Mouse (Mus musculus) stomach, postnatal 0 days (tissue): Measurements from ENCODE around the gene Grasp. TPM values are rescaled to one million over a fixed set of nuclear protein-coding genes. Genes with fewer than 3 reads are reported as not detected.

Experiments
- ATAC-seq: fragments of 200-750 bp; cut with Nextera tagmentation; 2 replicates; pipeline ENCODE4 v1.8.0; 2017; ENCODE audit not compliant: low FRiP score, low TSS enrichment
- DNase-seq: peaks from one replicate; pipeline ENCODE4 v3.0.0-alpha.2; 2016; ENCODE audit warnings: low spot score
- H3K27ac ChIP-seq: fragments of 300-500 bp; sonication (generic); replicated peaks from 2 replicates; pipeline ENCODE4 v1.5.1; 2014; ENCODE audit warnings: mild to moderate bottlenecking, control low read depth
- H3K27me3 ChIP-seq: fragments of 300-500 bp; sonication (generic); 2 replicates; pipeline ENCODE4 v1.6.1; 2014; ENCODE audit warnings: low read length; ENCODE audit not compliant: control insufficient read depth, insufficient read depth
- H3K36me3 ChIP-seq: fragments of 300-500 bp; sonication (generic); 2 replicates; pipeline ENCODE4 v1.6.1; 2014; ENCODE audit warnings: low read length, mixed read lengths; ENCODE audit not compliant: control insufficient read depth, insufficient read depth
- H3K4me1 ChIP-seq: fragments of 300-500 bp; sonication (generic); replicated peaks from 2 replicates; pipeline ENCODE4 v1.6.1; 2014; ENCODE audit warnings: antibody characterized with exemption; ENCODE audit not compliant: control insufficient read depth, insufficient read depth
- H3K4me2 ChIP-seq: fragments of 300-500 bp; sonication (generic); replicated peaks from 2 replicates; pipeline ENCODE4 v1.6.1; 2014; ENCODE audit warnings: low read depth, mild to moderate bottlenecking, control low read depth, moderate library complexity
- H3K4me3 ChIP-seq: fragments of 300-500 bp; sonication (generic); 2 replicates; pipeline ENCODE4 v1.5.1; 2014; ENCODE audit warnings: low read depth, low read length, control low read depth
- H3K9ac ChIP-seq: fragments of 300-500 bp; sonication (generic); 2 replicates; pipeline ENCODE4 v1.6.1; 2014; ENCODE audit warnings: mild to moderate bottlenecking, low read length, control low read depth, mixed read lengths
- H3K9me3 ChIP-seq: fragments of 300-500 bp; sonication (generic); 2 replicates; pipeline ENCODE4 v1.6.1; 2016; ENCODE audit warnings: low read length; ENCODE audit not compliant: control insufficient read depth
- CTCF ChIP-seq: IDR thresholded peaks from 2 replicates; pipeline ENCODE4 v1.5.1; 2016; ENCODE audit warnings: antibody characterized with exemption, low read depth, mild to moderate bottlenecking, moderate library complexity
- EP300 ChIP-seq: optimal IDR thresholded peaks from 2 replicates; pipeline ENCODE3; 2016; ENCODE audit warnings: antibody characterized with exemption
- WGBS: fragments of 180-500 bp; shearing (Covaris S2); extraction: QIAGEN DNeasy Blood & Tissue Kit; methylation state at CpG from one replicate; pipeline ENCODE4 v1.1.7; 2014; 5-methylcytosine and 5-hydroxymethylcytosine counted together
- polyA plus RNA-seq: library from polyadenylated mRNA; unstranded; fragments of >200 nt; fragmentation: Nextera tagmentation; extraction: Ambion mirVana; gene quantifications from 2 replicates; pipeline ENCODE4 v1.2.1, GENCODE M21; 2015

Grasp gene
- polyA plus RNA-seq, 1 experiment from 2014 or later, result 2.0 TPM

GRCm38 (mm10) chr15:101235728-101236327 lies 11.8 kb downstream of the Grasp start:
- 0 out of 2 replicates have a peak overlapping the region, but pooled peaks have one; percentile 17 for H3K4me2 ChIP-seq
- no peaks in the 10 kb centered on the region for H3K9me3 ChIP-seq
- peak overlapping the region; percentile 27; the same call in 1 of the 2 replicates for H3K9ac ChIP-seq
- ATAC-seq, result peak; percentile 7; the same call in 1 of the 2 replicates
- TF ChIP-seq EP300 (no peak), CTCF (no peak)
- H3K27me3 ChIP-seq, result no peaks in the 10 kb centered on the region
- peak; percentile 70 for DNase-seq
- WGBS, result 20% methylated on average over 12 of the region's 12 CpGs
- H3K4me1 ChIP-seq, result peaks cover 2% of the 10 kb centered on the region; the same call in 1 of the 2 replicates
- peaks cover 6% of the 10 kb centered on the region; the same call in 1 of the 2 replicates for H3K36me3 ChIP-seq
- peak overlapping the region; percentile 83 for H3K27ac ChIP-seq
- H3K4me3 ChIP-seq, result no peak overlapping the region

GRCm38 (mm10) chr15:101236878-101237277 lies 12.9 kb downstream of the Grasp start:
- no peaks in the 10 kb centered on the region for H3K9me3 ChIP-seq
- H3K9ac ChIP-seq, result no peak overlapping the region
- H3K4me1 ChIP-seq, result peaks cover 2% of the 10 kb centered on the region
- no peaks in the 10 kb centered on the region for H3K36me3 ChIP-seq
- 15% methylated on average over 3 of the region's 3 CpGs for WGBS
- no peaks in the 10 kb centered on the region for H3K27me3 ChIP-seq
- TF ChIP-seq CTCF (peak; percentile 88), EP300 (no peak)
- ATAC-seq, result no peak
- H3K4me2 ChIP-seq, result no peak overlapping the region
- peak; percentile 77 for DNase-seq
- H3K27ac ChIP-seq, result no peak overlapping the region
- H3K4me3 ChIP-seq, result no peak overlapping the region

- peak; percentile 80 for TF ChIP-seq CTCF
- no peak for TF ChIP-seq EP300
- WGBS, result 6% methylated on average over 26 of the region's 28 CpGs
- peak overlapping the region; percentile 40 for H3K27ac ChIP-seq
- H3K4me1 ChIP-seq, result peaks cover 2% of the 10 kb centered on the region
- 0 out of 2 replicates have a peak overlapping the region, but pooled peaks have one; percentile 6 for H3K4me3 ChIP-seq
- H3K9me3 ChIP-seq, result no peaks in the 10 kb centered on the region
- no peaks in the 10 kb centered on the region for H3K36me3 ChIP-seq
- ATAC-seq, result peak; percentile 39
- DNase-seq, result peak; percentile 76
- peak overlapping the region; percentile 52 for H3K4me2 ChIP-seq
- H3K27me3 ChIP-seq, result no peaks in the 10 kb centered on the region
- H3K9ac ChIP-seq, result peak overlapping the region; percentile 27; the same call in 1 of the 2 replicates
Measured at GRCm38 (mm10) chr15:101238885-101239511, 15.0 kb downstream of the Grasp start.

- WGBS, result 65% methylated on average over 8 of the region's 8 CpGs
- Histone ChIP-seq H3K9me3 (no peaks in the 10 kb centered on the region), H3K36me3 (no peaks in the 10 kb centered on the region), H3K27me3 (no peaks in the 10 kb centered on the region), H3K27ac (no peak overlapping the region), H3K4me3 (no peak overlapping the region), H3K4me1 (peaks cover 2% of the 10 kb centered on the region), H3K4me2 (no peak overlapping the region), H3K9ac (no peak overlapping the region)
- DNase-seq (no peak), ATAC-seq (no peak)
- no peak for TF ChIP-seq EP300
Measured at GRCm38 (mm10) chr15:101239821-101240220, 15.8 kb downstream of the Grasp start.

- H3K9ac ChIP-seq, result no peak overlapping the region
- H3K9me3 ChIP-seq, result no peaks in the 10 kb centered on the region
- H3K36me3 ChIP-seq, result no peaks in the 10 kb centered on the region
- peak overlapping the region; percentile 51 for H3K4me2 ChIP-seq
- no peaks in the 10 kb centered on the region for H3K27me3 ChIP-seq
- WGBS, result 3% methylated on average over 10 of the region's 10 CpGs
- TF ChIP-seq EP300 (no peak), CTCF (peak; percentile 97)
- peak overlapping the region; percentile 45 for H3K27ac ChIP-seq
- H3K4me1 ChIP-seq, result peaks cover 3% of the 10 kb centered on the region; the same call in 1 of the 2 replicates
- H3K4me3 ChIP-seq, result no peak overlapping the region
- DNase-seq (peak; percentile 85), ATAC-seq (peak; percentile 62)
Measured at GRCm38 (mm10) chr15:101240799-101241204, 16.8 kb downstream of the Grasp start.

- Histone ChIP-seq H3K9me3 (no peaks in the 10 kb centered on the region), H3K4me3 (no peak overlapping the region), H3K27ac (peak overlapping the region; percentile 45), H3K27me3 (no peaks in the 10 kb centered on the region), H3K4me2 (peak overlapping the region; percentile 51), H3K4me1 (peaks cover 4% of the 10 kb centered on the region; the same call in 1 of the 2 replicates), H3K9ac (0 out of 2 replicates have a peak overlapping the region, but pooled peaks have one; percentile 18), H3K36me3 (no peaks in the 10 kb centered on the region)
- TF ChIP-seq EP300 (no peak), CTCF (no peak)
- no peak for DNase-seq
- no peak for ATAC-seq
- 31% methylated on average over 9 of the region's 9 CpGs for WGBS
Measured at GRCm38 (mm10) chr15:101241236-101241635, 17.2 kb downstream of the Grasp start.
